Comparison of ENCODE assay signal across 7 mouse cellular contexts in the genomic region with DNA sequence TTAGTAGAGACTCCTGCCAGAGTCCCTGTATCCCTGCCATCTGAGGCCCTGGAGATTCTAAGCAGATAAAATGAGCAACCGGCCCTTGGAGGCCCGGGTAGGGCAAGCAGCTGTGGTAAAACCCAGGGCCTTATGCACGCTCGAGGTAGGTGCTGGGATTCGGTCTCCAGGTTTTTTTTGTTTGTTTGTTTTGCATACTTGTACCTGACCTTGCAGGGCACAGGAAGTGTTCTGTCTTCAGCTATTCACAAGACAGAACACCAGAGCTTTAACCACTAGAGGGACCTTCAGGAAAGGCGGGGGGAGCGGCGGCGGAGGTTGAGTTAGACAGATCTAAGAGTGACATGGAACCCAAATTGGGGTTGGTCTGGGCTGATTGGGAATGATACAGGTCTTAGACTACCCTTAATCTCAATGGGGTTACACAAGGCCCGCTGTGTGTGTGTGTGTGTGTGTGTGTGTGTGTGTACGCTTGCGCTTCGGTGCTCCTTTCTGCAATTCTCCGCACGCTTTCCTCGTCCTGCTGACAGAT. TPM values are rescaled to one million over a fixed set of nuclear protein-coding genes. Genes with fewer than 3 reads are reported as not detected.
DNase-seq lines count a peak whose midpoint lies in the region; ATAC-seq and TF ChIP-seq lines count a peak whose summit lies in the region.

No protein-coding gene starts in this region.

- H3K4me3 ChIP-seq in cortical plate, adult 2 months (ENCODE audit: insufficient read depth, low read length) = peak overlapping the region; percentile 46
- peak overlapping the region; percentile 91 for H3K4me3 ChIP-seq in megakaryocyte, embryonic 14.5 days (replicated peaks)

- H3K36me3 ChIP-seq in megakaryocyte, embryonic 14.5 days (replicated peaks; ENCODE audit: low read length) = no peaks in the 10 kb centered on the region

- ATAC-seq in inflammation-experienced regulatory T-cells, adult 6 months = peak; percentile 69

- DNase-seq in adrenal gland, postnatal 14 days = peak; percentile 73
- DNase-seq in gastrocnemius, adult 8-10 months (ENCODE audit: low spot score in 2 of 2) = peak; percentile 26 to 45
- DNase-seq in left cerebral cortex, postnatal 14 days (ENCODE audit: low spot score in 2 of 2) = peak; percentile 37 to 42
- DNase-seq in right cerebral cortex, postnatal 4 days = peak; percentile 52

- no peak for TF ChIP-seq CTCF in cortical plate, adult 2 months (IDR thresholded peaks at IDR 0.05; ENCODE audit: extremely low read depth, insufficient read depth, low read length)

- intact Hi-C loops in left cerebral cortex, postnatal 14 days (cut with DNase I) = no loop called here

- no peak for TF ChIP-seq POLR2A in cortical plate, adult 2 months (IDR thresholded peaks at IDR 0.05; ENCODE audit: extremely low read depth, insufficient read depth, low read length)

- H3K27me3 ChIP-seq in megakaryocyte, embryonic 14.5 days (replicated peaks) = peaks cover 2% of the 10 kb centered on the region

- H3K4me1 ChIP-seq in cortical plate, adult 2 months (ENCODE audit: control insufficient read depth, insufficient read depth, low read length) = no peaks in the 10 kb centered on the region
- H3K4me1 ChIP-seq in megakaryocyte, embryonic 14.5 days = peaks cover 23% of the 10 kb centered on the region

- no peak overlapping the region; the same call in none of the 2 replicates for H3K27ac ChIP-seq in cortical plate, adult 2 months (ENCODE audit: insufficient read depth, low read length)

- H3K9me3 ChIP-seq in megakaryocyte, embryonic 14.5 days = no peaks in the 10 kb centered on the region

RNA-seq across cellular contexts. Expression of a gene that starts 0.6 kb away (rescaled TPM):
- total RNA-seq in adrenal gland, postnatal 14 days (2021) = 7.8 and 8.7 TPM in 2 replicates
- 7.5 and 8.4 TPM in 2 replicates for polyA plus RNA-seq in cortical plate, adult 2 months (2012; rRNA removed)
- total RNA-seq in gastrocnemius, adult 8-10 months (2022) = 10 to 100 TPM; 10.6 to 13.0 (median 12.0) TPM
- polyA plus RNA-seq in inflammation-experienced regulatory T-cells, adult 6 months (2017; shearing (Covaris generic)) = under 1 TPM; 0.47 to 0.63 (median 0.57) TPM
- total RNA-seq in left cerebral cortex, postnatal 14 days (2021) = 1 to 10 TPM; 4.0 to 4.5 TPM
- polyA plus RNA-seq in megakaryocyte, embryonic 14.5 days (2012; ENCODE audit: insufficient read depth, low replicate concordance) = 0.66 and 1.6 TPM in 2 replicates

RNA-seq across cellular contexts. Expression of a gene that starts 27.1 kb away (rescaled TPM):
- total RNA-seq in adrenal gland, postnatal 14 days (2021) = 7.5 and 7.8 TPM in 2 replicates
- 12.4 and 13.4 TPM in 2 replicates for polyA plus RNA-seq in cortical plate, adult 2 months (2012; rRNA removed)
- 1 to 10 TPM in 3 of 4 experiments, under 1 TPM in 1; 0.60 to 2.0 (median 1.6) TPM for total RNA-seq in gastrocnemius, adult 8-10 months (2022)
- not detected for polyA plus RNA-seq in inflammation-experienced regulatory T-cells, adult 6 months (2017; shearing (Covaris generic))
- 1 to 10 TPM; 5.9 to 6.4 TPM for total RNA-seq in left cerebral cortex, postnatal 14 days (2021)
- not detected in 2 replicates for polyA plus RNA-seq in megakaryocyte, embryonic 14.5 days (2012; ENCODE audit: insufficient read depth, low replicate concordance)

RNA-seq across cellular contexts. Expression of a gene that starts 30.6 kb away (rescaled TPM):
- total RNA-seq in adrenal gland, postnatal 14 days (2021) = not detected in 2 replicates
- not detected in 2 replicates for polyA plus RNA-seq in cortical plate, adult 2 months (2012; rRNA removed)
- not detected for total RNA-seq in gastrocnemius, adult 8-10 months (2022)
- not detected for polyA plus RNA-seq in inflammation-experienced regulatory T-cells, adult 6 months (2017; shearing (Covaris generic))
- not detected for total RNA-seq in left cerebral cortex, postnatal 14 days (2021)
- not detected in 2 replicates for polyA plus RNA-seq in megakaryocyte, embryonic 14.5 days (2012; ENCODE audit: insufficient read depth, low replicate concordance)
